Mouse (Mus musculus) induced T-regulatory cell, adult 2 months (primary cell): ENCODE results near the gene Sv2b.
"Not testable (repeated sequence)": the region's sequence is repeated elsewhere in the genome, so short reads cannot be mapped to it uniquely, and the experiment has no call there.

Experiments
- DNase-seq: peaks from one replicate; pipeline ENCODE4 v3.0.0-alpha.2; 2012; ENCODE audit warnings: low read depth

Gene Sv2b

GRCm38 (mm10) chr7:75308457-75309312 is at the start of gene Sv2b:
Gene Sv2b, minus strand, starts transcription at chr7:75309262.
- DNase-seq = no peak

GRCm38 (mm10) chr7:75358284-75358851 is 49.3 kb upstream of the Sv2b start:
- DNase-seq = no peak

- DNase-seq = no peak
Measured at GRCm38 (mm10) chr7:75355521-75355920, 46.5 kb upstream of the Sv2b start.

GRCm38 (mm10) chr7:75352777-75353374 is 43.8 kb upstream of the Sv2b start:
- no peak for DNase-seq

GRCm38 (mm10) chr7:75350172-75350571 is 41.1 kb upstream of the Sv2b start:
- DNase-seq = no peak

- no peak for DNase-seq
Measured at GRCm38 (mm10) chr7:75332311-75332710, 23.2 kb upstream of the Sv2b start.

GRCm38 (mm10) chr7:75329740-75330142 is 20.7 kb upstream of the Sv2b start:
- DNase-seq = no peak

- DNase-seq = no peak
Measured at GRCm38 (mm10) chr7:75328721-75329362, 19.8 kb upstream of the Sv2b start.

GRCm38 (mm10) chr7:75325273-75325672 is 16.2 kb upstream of the Sv2b start:
- peak; percentile 17 for DNase-seq

GRCm38 (mm10) chr7:75322742-75323141 is 13.7 kb upstream of the Sv2b start:
- not testable (repeated sequence) for DNase-seq

GRCm38 (mm10) chr7:75320009-75320408 is 10.9 kb upstream of the Sv2b start:
- no peak for DNase-seq

GRCm38 (mm10) chr7:75318320-75318719 is 9.3 kb upstream of the Sv2b start:
- no peak for DNase-seq

GRCm38 (mm10) chr7:75314873-75315272 is 5.8 kb upstream of the Sv2b start:
- DNase-seq = no peak

GRCm38 (mm10) chr7:75309570-75309969 is 508 bp upstream of the Sv2b start:
- no peak for DNase-seq

- DNase-seq = no peak
Measured at GRCm38 (mm10) chr7:75308140-75308456, 964 bp downstream of the Sv2b start.

GRCm38 (mm10) chr7:75307570-75308087 is 1.4 kb downstream of the Sv2b start:
- DNase-seq = no peak

GRCm38 (mm10) chr7:75305901-75306465 is 3.1 kb downstream of the Sv2b start:
- DNase-seq = no peak

GRCm38 (mm10) chr7:75302523-75303215 is 6.4 kb downstream of the Sv2b start:
- no peak for DNase-seq

- DNase-seq = no peak
Measured at GRCm38 (mm10) chr7:75299245-75299644, 9.8 kb downstream of the Sv2b start.

- no peak for DNase-seq
Measured at GRCm38 (mm10) chr7:75296688-75297119, 12.4 kb downstream of the Sv2b start.

GRCm38 (mm10) chr7:75295228-75295865 is 13.7 kb downstream of the Sv2b start:
- DNase-seq = no peak
